Comparison of ENCODE assay signal across 23 mouse cellular contexts in the genomic region with DNA sequence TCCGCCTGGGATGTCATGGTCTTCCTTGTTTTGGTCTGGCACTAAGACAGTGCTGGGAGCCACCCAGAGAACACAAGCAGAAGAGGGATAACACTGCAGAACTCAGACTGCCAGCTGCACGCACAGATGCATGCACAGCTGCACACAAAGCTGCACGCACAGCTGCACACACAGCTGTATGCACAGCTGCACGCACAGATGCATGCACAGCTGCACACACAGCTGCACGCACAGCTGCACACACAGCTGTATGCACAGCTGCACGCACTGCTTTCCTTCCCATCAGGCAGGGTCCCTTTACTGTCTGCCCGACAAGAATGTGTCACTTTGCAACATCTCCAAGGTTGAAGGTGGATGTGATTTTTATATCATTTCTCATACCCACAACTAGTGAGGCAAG.
"Had no signal": no experiment of that assay in that cellular context is flagged by ENCODE, and none has a peak within 500 bp of the region (broad histone marks: within the 10 kb centered on the region; RNA-seq: fewer than 3 reads in every experiment).

No protein-coding gene starts in this region.

- H3K4me1 ChIP-seq: limb, embryonic 10.5 days; limb, embryonic 13.5 days; liver, embryonic 12.5 days; liver, embryonic 15.5 days; lung, embryonic 15.5 days; megakaryocyte, embryonic 14.5 days; midbrain, embryonic 13.5 days had no signal

- H3K9me3 ChIP-seq: limb, embryonic 10.5 days; limb, embryonic 13.5 days; liver, embryonic 12.5 days; liver, embryonic 15.5 days; lung, embryonic 15.5 days; megakaryocyte, embryonic 14.5 days; midbrain, embryonic 10.5 days; midbrain, embryonic 13.5 days had no signal

- H3K4me3 ChIP-seq: limb, embryonic 10.5 days; limb, embryonic 13.5 days; liver, embryonic 12.5 days; liver, embryonic 15.5 days; lung, embryonic 15.5 days; megakaryocyte, embryonic 14.5 days; midbrain, embryonic 10.5 days; midbrain, embryonic 13.5 days had no signal

- H3K27ac ChIP-seq: limb, embryonic 10.5 days; limb, embryonic 13.5 days; liver, embryonic 12.5 days; liver, embryonic 15.5 days; lung, embryonic 15.5 days; midbrain, embryonic 10.5 days; midbrain, embryonic 13.5 days; stomach, postnatal 0 days had no signal

- H3K4me2 ChIP-seq: limb, embryonic 13.5 days; liver, embryonic 12.5 days; liver, embryonic 15.5 days; lung, embryonic 15.5 days; midbrain, embryonic 13.5 days had no signal

- DNase-seq: kidney, adult 8-10 months; kidney, postnatal 36 days; layer of hippocampus, adult 9-11 months; liver; lung, adult 18-20 months; lung, postnatal 10 days; lung, postnatal 36 days; right cerebral cortex, postnatal 14 days; right cerebral cortex, postnatal 4 days; thymus, adult 2 months; thymus, postnatal 14 days; thymus, postnatal 4 days had no signal

- ATAC-seq: intestine, postnatal 0 days; liver, embryonic 12.5 days; midbrain, embryonic 13.5 days; midbrain, embryonic 16.5 days had no signal

- H3K27me3 ChIP-seq: limb, embryonic 13.5 days; liver, embryonic 12.5 days; liver, embryonic 15.5 days; lung, embryonic 15.5 days had no signal

- H3K9ac ChIP-seq: limb, embryonic 13.5 days; liver, embryonic 12.5 days; liver, embryonic 15.5 days; lung, embryonic 15.5 days; midbrain, embryonic 13.5 days had no signal

- H3K36me3 ChIP-seq: limb, embryonic 10.5 days; limb, embryonic 13.5 days; liver, embryonic 12.5 days; liver, embryonic 15.5 days; lung, embryonic 15.5 days; midbrain, embryonic 10.5 days; midbrain, embryonic 13.5 days had no signal
